Mouse (Mus musculus): ENCODE results near the gene Mmrn2.
A peak's percentile ranks its signal among the peaks of the same experiment; 100 is the strongest.
"Not testable (repeated sequence)": the region's sequence is repeated elsewhere in the genome, so short reads cannot be mapped to it uniquely, and the experiment has no call there.

The Mmrn2 gene

GRCm38 (mm10) chr14:34410716-34411115 is 35.5 kb downstream of the Mmrn2 start:
- no peak for DNase-seq

GRCm38 (mm10) chr14:34412164-34412896 is 37.1 kb downstream of the Mmrn2 start:
- no peak for DNase-seq

- DNase-seq = not testable (repeated sequence)
Observed at GRCm38 (mm10) chr14:34416946-34417345, 41.7 kb downstream of the Mmrn2 start.

GRCm38 (mm10) chr14:34417501-34417900 is 42.2 kb downstream of the Mmrn2 start:
- DNase-seq = no peak

- no peak for DNase-seq
Observed at GRCm38 (mm10) chr14:34421078-34421477, 45.8 kb downstream of the Mmrn2 start.

DNA sequence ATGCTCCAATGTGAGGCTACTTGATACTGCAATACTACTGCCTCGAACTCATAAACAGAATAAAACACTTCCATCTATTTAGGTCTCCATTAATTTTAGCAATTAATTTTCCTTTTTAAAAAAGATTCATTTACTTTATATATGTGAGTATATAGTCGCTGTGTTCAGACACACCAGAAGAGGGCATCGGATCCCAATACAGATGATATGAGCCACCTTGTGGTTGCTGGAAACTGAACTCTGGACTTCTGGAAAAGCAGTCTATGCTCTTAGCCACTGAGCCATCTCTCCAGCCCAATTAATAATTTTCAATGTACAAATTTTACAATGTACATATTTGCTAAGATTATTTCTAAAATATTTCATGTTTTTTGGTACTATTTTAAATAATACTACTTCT is 53.0 kb downstream of the Mmrn2 start:
- no peak for DNase-seq

DNA sequence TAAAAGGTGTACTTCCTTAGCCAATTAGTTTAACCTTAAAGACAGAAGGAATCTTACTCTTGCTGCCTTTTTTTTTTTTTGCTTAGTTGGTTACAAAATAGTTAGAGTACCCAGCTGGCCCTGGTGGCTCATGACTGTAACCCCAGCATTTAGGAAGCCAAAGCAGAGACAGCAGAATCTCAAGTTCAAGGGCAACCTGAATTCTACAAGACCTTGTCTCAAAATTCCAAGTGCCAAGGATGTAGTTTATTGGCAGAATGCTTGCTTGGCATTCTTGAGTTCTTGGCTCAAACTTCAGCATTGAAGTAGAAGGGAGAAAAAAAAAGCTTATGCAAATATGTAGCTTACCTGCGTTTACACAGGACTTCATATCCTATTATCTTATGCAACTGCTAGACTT is 53.8 kb downstream of the Mmrn2 start:
- DNase-seq = no peak

GRCm38 (mm10) chr14:34440526-34441066 is 65.3 kb downstream of the Mmrn2 start:
- no peak for DNase-seq

GRCm38 (mm10) chr14:34442531-34442930 is 67.3 kb downstream of the Mmrn2 start:
- DNase-seq = no peak

GRCm38 (mm10) chr14:34444368-34444767 is 69.1 kb downstream of the Mmrn2 start:
- DNase-seq = no peak

DNA sequence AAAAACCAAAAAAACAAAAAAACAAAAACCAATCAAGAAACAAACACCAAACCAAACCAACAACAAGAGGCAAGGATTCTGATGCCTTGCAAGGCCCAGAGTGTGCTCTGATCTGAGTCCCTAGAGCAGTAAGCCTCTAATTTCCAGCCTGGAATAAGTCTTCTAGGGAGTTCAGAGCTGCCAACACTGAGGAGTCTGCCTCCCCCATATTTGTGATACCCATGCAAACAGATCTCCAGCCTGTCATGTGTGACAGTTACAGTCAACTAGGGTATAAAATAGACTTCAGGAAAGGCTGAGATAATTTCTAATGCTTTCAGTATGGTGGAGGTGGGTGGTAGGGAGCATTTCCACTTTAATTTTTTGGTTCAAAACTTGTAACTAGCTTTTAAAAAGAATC is 69.7 kb downstream of the Mmrn2 start:
- DNase-seq = no peak

GRCm38 (mm10) chr14:34445348-34445747 is 70.1 kb downstream of the Mmrn2 start:
- DNase-seq = no peak

DNA sequence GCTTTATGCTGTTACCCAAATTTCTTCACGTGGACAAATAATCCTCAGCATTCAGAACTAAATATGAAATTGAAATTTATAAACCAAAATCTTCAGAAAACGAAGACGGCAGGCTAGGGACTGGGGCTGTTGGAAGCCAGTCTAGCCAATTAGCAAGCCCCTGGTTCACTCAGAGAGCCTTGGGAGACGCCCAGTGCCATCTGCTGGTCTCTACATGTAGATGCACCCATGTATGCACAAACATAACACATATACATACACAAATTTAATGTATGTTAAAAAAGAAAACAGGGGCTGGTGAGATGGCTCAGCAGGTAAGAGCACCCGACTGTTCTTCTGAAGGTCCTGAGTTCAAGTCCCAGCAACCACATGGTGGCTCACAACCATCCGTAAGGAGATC is 71.4 kb downstream of the Mmrn2 start:
- DNase-seq = no peak

GRCm38 (mm10) chr14:34447659-34448058 is 72.4 kb downstream of the Mmrn2 start:
- DNase-seq = no peak

DNA sequence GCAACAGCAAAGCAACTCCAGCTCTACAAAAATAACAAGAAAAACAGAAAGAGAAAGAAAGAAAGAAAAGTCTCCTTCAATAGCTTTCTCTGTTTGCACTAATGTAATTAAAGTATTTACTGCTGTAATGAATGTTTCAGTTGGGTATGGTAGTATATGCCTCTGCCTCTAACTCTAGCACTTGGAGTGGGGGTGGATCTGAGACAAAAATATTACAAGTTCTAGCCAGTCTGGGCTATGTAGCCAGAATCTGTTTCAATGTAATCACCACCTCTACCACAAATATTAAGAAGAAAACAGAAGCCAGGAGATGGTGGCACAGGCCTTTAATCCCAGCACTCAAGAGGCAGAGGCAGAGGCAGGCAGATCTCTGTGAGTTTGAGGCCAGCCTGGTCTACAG is 73.1 kb downstream of the Mmrn2 start:
- DNase-seq = no peak

DNA sequence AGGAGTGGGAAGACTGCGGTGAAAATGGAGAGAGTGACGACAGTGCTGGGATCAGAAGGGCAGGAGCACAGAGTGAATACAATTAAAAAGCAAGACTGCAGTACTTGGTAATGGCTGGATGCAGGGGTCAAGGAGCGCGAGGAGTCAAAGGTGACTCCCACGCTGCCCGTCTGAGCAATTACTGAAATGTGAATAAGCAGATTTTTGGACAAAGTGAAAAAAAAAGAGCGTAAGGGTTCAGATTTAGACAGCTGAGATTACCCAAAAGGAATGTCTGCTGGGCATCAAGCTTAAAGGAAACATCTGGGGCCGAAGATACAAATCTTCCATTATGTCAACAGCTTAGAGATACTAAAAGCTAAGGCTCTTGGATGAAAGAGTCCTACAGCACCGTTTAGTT is 74.5 kb downstream of the Mmrn2 start:
- peak; percentile 53 for DNase-seq

DNA sequence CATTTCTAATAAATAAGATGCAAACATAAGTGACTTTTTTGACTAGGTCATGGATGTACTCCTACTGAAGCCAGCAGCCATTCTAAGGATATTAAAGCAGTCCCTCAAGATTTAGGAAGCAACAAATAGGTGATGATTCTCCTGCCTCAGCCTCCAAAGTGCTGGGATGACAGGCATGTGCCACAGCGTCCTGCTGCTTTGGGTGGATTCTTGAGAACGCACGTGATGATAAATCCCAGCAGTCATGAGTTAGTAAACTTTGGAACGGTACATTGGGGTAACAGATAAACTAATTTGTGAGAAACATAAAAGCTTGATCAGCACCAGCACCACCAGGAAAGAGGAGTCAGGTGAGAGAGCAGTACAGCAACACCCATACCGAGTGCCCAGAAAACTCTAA is 75.2 kb downstream of the Mmrn2 start:
- DNase-seq = no peak

- DNase-seq = no peak
Observed at GRCm38 (mm10) chr14:34451872-34452271, 76.6 kb downstream of the Mmrn2 start.

GRCm38 (mm10) chr14:34453648-34454047 is 78.4 kb downstream of the Mmrn2 start:
- DNase-seq = no peak

Data from kidney, adult 11 months (tissue).